Mouse (Mus musculus): Measurements from ENCODE around the gene Cd52. TPM values are rescaled to one million over a fixed set of nuclear protein-coding genes. Genes with fewer than 3 reads are reported as not detected.

The Cd52 gene
- polyA plus RNA-seq, 1 experiment, result not detected

DNA sequence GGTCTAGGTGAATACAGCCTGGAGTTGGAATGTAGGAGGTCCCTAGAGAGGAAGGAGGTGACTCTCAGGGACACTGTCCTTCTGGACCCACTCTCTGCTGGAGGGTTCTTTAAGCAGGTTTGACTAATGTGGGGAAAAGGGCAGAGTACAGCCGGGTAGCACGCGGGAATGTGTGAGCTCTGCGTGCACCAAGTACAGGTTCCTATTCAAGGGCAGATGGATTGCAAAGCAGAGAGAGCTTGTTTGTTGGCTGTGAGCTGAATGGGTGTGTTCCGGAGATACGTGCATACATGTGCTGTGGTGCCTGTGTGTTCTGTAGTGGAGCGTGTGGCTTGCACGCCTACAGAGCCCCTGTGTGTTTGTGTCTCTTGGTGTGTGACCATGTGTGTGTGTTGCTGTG, 27.5 kb downstream of the Cd52 start:
- Histone ChIP-seq H3K27ac (ENCODE audit: insufficient read depth, low read depth, low read length) (no peak overlapping the region), H3K4me1 (ENCODE audit: control insufficient read depth, insufficient read depth, low read length) (peaks cover 23% of the 10 kb centered on the region), H3K4me3 (ENCODE audit: insufficient read depth, low read depth, low read length) (no peak overlapping the region)
- 92% methylated on average over 8 of the region's 8 CpGs for WGBS
- TF ChIP-seq POLR2A (IDR thresholded peaks at IDR 0.05; ENCODE audit: insufficient read depth, low read depth, low read length) (no peak), CTCF (IDR thresholded peaks at IDR 0.05; ENCODE audit: insufficient read depth, low read depth, low read length) (no peak)

DNA sequence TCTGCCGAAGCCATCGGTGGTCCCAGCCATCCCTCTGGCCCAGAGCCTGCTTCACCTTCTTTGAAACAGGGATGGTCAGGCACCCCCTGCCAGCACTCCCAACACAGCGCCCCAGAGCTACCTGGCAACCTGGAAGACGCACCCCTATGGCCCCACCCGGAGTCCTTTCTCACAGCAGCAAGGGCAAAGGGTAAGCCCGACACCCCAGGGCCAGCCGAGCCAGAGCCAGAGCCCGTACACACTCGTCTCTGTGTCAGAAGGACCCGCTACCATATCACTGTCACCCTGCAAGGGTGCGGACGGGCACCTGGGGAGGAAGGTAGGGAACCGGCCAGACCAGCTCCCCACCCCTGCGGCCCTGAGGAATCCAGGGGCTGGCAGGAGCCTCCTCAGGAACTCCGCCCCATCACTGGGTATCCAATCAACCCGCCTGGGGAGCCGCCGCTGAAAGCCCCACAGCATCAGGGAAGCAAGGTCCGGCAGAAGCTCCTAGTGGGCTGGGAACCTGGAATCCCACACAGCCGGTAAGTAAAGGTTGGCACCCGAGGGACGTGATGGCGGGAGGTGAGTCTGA, 29.4 kb downstream of the Cd52 start:
- Histone ChIP-seq H3K4me3 (ENCODE audit: insufficient read depth, low read depth, low read length) (no peak overlapping the region), H3K4me1 (ENCODE audit: control insufficient read depth, insufficient read depth, low read length) (peaks cover 23% of the 10 kb centered on the region), H3K27ac (ENCODE audit: insufficient read depth, low read depth, low read length) (no peak overlapping the region)
- 34% methylated on average over 23 of the region's 23 CpGs for WGBS
- TF ChIP-seq POLR2A (IDR thresholded peaks at IDR 0.05; ENCODE audit: insufficient read depth, low read depth, low read length) (no peak), CTCF (IDR thresholded peaks at IDR 0.05; ENCODE audit: insufficient read depth, low read depth, low read length) (no peak)

DNA sequence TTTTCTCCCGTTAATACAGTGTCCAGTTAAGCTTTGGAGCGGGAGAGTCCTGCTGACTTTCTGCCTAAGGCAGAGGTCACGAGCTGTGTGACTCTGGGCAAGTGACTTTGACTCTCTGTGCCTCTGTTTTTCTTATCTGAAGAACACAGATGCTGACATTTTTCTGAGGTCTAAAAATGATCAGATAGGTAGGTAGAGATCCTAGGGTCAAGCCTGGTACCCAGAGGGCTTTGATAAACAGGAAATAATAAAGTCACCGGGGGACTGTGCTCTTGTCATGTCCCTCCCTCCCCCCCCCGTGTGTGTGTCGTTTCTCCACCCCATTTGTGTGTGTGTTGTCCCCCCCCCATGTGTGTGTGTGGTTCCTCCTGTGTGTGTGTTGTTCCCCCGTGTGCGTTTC, 32.3 kb downstream of the Cd52 start:
- Histone ChIP-seq H3K4me3 (ENCODE audit: insufficient read depth, low read depth, low read length) (no peak overlapping the region), H3K4me1 (ENCODE audit: control insufficient read depth, insufficient read depth, low read length) (peaks cover 22% of the 10 kb centered on the region), H3K27ac (ENCODE audit: insufficient read depth, low read depth, low read length) (no peak overlapping the region)
- TF ChIP-seq CTCF (IDR thresholded peaks at IDR 0.05; ENCODE audit: insufficient read depth, low read depth, low read length) (no peak), POLR2A (IDR thresholded peaks at IDR 0.05; ENCODE audit: insufficient read depth, low read depth, low read length) (no peak)
- 73% methylated on average over 8 of the region's 8 CpGs for WGBS

DNA sequence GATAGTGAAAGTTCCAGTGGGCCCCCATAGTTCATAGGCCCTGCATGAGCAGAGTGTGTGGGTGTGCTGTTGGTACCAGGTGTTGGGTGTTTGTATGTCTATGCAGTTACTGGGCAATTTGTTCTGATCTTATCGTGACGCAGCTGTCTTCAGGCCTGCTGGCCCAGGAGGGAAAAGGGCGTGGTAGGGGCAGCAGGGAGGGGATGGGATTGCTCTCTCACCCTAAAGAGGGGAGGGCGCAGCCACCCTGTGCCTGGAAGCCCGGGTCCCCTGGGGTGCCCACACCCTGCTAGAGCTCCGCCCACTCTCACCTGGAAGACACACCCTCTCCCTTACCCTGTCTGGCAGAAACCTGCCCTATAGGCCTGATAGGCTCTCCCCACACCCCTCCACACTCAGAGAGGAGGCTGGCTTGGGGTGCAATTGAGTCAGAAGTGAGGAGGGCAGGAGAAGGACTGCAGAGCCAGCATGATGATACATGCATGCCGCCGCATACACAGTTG, 32.9 kb downstream of the Cd52 start:
- Histone ChIP-seq H3K4me3 (ENCODE audit: insufficient read depth, low read depth, low read length) (no peak overlapping the region), H3K27ac (ENCODE audit: insufficient read depth, low read depth, low read length) (no peak overlapping the region), H3K4me1 (ENCODE audit: control insufficient read depth, insufficient read depth, low read length) (peaks cover 17% of the 10 kb centered on the region)
- 69% methylated on average over 8 of the region's 8 CpGs for WGBS
- TF ChIP-seq POLR2A (IDR thresholded peaks at IDR 0.05; ENCODE audit: insufficient read depth, low read depth, low read length), result no peak
- TF ChIP-seq CTCF (IDR thresholded peaks at IDR 0.05; ENCODE audit: insufficient read depth, low read depth, low read length), result no peak

GRCm38 (mm10) chr4:134061166-134061830, 33.6 kb downstream of the Cd52 start:
- TF ChIP-seq CTCF (IDR thresholded peaks at IDR 0.05; ENCODE audit: insufficient read depth, low read depth, low read length) (no peak), POLR2A (IDR thresholded peaks at IDR 0.05; ENCODE audit: insufficient read depth, low read depth, low read length) (no peak)
- no peak overlapping the region for H3K4me3 ChIP-seq (ENCODE audit: insufficient read depth, low read depth, low read length)
- peaks cover 10% of the 10 kb centered on the region for H3K4me1 ChIP-seq (ENCODE audit: control insufficient read depth, insufficient read depth, low read length)
- 69% methylated on average over 18 of the region's 18 CpGs for WGBS
- no peak overlapping the region for H3K27ac ChIP-seq (ENCODE audit: insufficient read depth, low read depth, low read length)

DNA sequence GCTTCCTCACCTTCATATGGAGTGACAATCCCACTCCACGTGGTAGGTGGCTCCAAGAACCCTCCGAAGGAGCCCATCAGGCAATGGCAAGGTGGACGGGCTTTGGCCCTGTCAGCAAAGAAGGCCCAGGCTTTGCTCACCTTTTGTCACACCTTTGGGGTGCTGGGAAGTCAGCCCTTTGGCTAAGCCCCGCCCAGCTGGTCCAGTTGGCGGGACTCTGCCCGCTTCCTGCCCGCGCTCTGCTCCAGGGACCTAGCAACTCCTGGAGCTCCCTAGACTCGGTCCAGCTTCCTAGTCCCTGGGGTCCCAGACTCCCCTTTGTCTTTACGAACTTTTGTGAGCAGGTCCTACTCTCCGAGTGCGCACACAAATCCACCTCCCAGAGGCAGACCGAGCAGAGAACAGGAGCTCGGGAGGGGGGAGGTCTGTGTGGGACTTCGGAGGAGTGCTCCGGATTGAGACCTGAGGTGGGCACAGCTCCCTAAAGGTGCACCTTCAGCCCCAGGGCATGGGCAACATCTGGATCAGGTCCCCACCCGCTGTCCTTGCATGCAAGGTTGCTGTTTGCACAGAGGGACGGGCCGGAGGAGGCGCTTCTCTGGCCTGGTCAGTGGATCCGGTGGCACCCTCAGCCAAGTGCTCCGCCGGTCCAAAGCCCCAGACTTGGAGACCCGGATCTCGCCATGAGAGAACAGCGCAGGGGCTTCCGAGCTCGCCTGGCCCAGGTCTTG, 34.6 kb downstream of the Cd52 start, which contains the start of gene Crybg2:
Gene Crybg2 (plus strand): TSS at position 681 of the 731 bp plus-strand sequence.
- no peak for TF ChIP-seq POLR2A (IDR thresholded peaks at IDR 0.05; ENCODE audit: insufficient read depth, low read depth, low read length)
- TF ChIP-seq CTCF (IDR thresholded peaks at IDR 0.05; ENCODE audit: insufficient read depth, low read depth, low read length), result no peak
- H3K4me3 ChIP-seq (ENCODE audit: insufficient read depth, low read depth, low read length), result no peak within 1 kb of the TSS
- 69% methylated on average over 28 of the region's 28 CpGs for WGBS
- peaks cover 2% of the 10 kb centered on the region; the same call in 1 of the 2 replicates for H3K4me1 ChIP-seq (ENCODE audit: control insufficient read depth, insufficient read depth, low read length)
- no peak within 1 kb of the TSS for H3K27ac ChIP-seq (ENCODE audit: insufficient read depth, low read depth, low read length)

DNA sequence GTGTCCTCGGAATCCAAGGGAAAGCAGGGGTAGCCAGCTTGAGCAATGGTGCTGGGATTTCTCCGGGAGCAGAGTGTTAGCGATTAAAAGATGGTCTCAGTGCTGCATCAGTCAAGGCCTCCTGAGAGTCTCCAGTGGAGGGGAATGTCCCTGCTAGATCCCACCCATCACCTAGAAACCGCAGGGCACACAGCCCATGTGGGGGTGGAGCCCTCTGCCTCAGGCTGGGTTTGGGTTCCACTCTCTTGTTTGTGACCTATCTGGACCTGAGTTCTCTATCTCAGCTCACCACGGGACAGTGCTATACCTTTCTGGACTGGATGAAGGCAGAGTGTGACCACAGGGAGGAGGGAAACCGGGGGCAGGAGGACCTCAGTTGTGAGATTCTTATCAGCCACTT, 36.0 kb downstream of the Cd52 start:
- TF ChIP-seq POLR2A (IDR thresholded peaks at IDR 0.05; ENCODE audit: insufficient read depth, low read depth, low read length), result no peak
- no peak for TF ChIP-seq CTCF (IDR thresholded peaks at IDR 0.05; ENCODE audit: insufficient read depth, low read depth, low read length)
- Histone ChIP-seq H3K27ac (ENCODE audit: insufficient read depth, low read depth, low read length) (no peak overlapping the region), H3K4me3 (ENCODE audit: insufficient read depth, low read depth, low read length) (no peak overlapping the region), H3K4me1 (ENCODE audit: control insufficient read depth, insufficient read depth, low read length) (no peaks in the 10 kb centered on the region)
- 86% methylated on average over 6 of the region's 6 CpGs for WGBS

GRCm38 (mm10) chr4:134058166-134058715, 36.6 kb downstream of the Cd52 start:
- no peak overlapping the region for H3K4me3 ChIP-seq (ENCODE audit: insufficient read depth, low read depth, low read length)

More at GRCm38 (mm10) chr4:134058166-134058715, 36.6 kb downstream of the Cd52 start:
- no peak overlapping the region for H3K27ac ChIP-seq (ENCODE audit: insufficient read depth, low read depth, low read length)
- 47% methylated on average over 14 of the region's 14 CpGs for WGBS
- no peaks in the 10 kb centered on the region for H3K4me1 ChIP-seq (ENCODE audit: control insufficient read depth, insufficient read depth, low read length)
- TF ChIP-seq CTCF (IDR thresholded peaks at IDR 0.05; ENCODE audit: insufficient read depth, low read depth, low read length) (no peak), POLR2A (IDR thresholded peaks at IDR 0.05; ENCODE audit: insufficient read depth, low read depth, low read length) (no peak)
